Mouse (Mus musculus): ENCODE measurements around the gene Adat3. TPM values are rescaled to one million over a fixed set of nuclear protein-coding genes. Genes with fewer than 3 reads are reported as not detected.

The Adat3 gene
- polyA plus RNA-seq, 1 experiment = 6.2 TPM

GRCm38 (mm10) chr10:80577195-80578130 lies 25.2 kb upstream of the Adat3 start, which contains the start of gene Klf16:
Klf16 (minus strand) TSS chr10:80577321.
- TF ChIP-seq GATA1 (IDR thresholded peaks at IDR 0.05; ENCODE audit: low read length) = no peak
- TF ChIP-seq TAL1 (IDR thresholded peaks at IDR 0.05; ENCODE audit: low read length) = no peak
- Histone ChIP-seq H3K36me3 (ENCODE audit: control insufficient read depth) (peaks cover 48% of the 10 kb centered on the region), H3K4me3 (replicated peaks) (peak within 1 kb of the TSS; percentile 96), H3K27me3 (ENCODE audit: control insufficient read depth) (no peaks in the 10 kb centered on the region), H3K4me1 (ENCODE audit: control insufficient read depth) (peaks cover 85% of the 10 kb centered on the region), H3K9me3 (ENCODE audit: control insufficient read depth, low read length) (no peaks in the 10 kb centered on the region)

- peaks cover 49% of the 10 kb centered on the region for H3K36me3 ChIP-seq (ENCODE audit: control insufficient read depth)
- H3K9me3 ChIP-seq (ENCODE audit: control insufficient read depth, low read length) = no peaks in the 10 kb centered on the region
- H3K27me3 ChIP-seq (ENCODE audit: control insufficient read depth) = no peaks in the 10 kb centered on the region
- H3K4me1 ChIP-seq (ENCODE audit: control insufficient read depth) = peaks cover 79% of the 10 kb centered on the region
- peak overlapping the region; percentile 96 for H3K4me3 ChIP-seq (replicated peaks)
- TF ChIP-seq GATA1 (IDR thresholded peaks at IDR 0.05; ENCODE audit: low read length) (no peak), TAL1 (IDR thresholded peaks at IDR 0.05; ENCODE audit: low read length) (no peak)
Observed at GRCm38 (mm10) chr10:80578131-80578750, 24.4 kb upstream of the Adat3 start.

DNA sequence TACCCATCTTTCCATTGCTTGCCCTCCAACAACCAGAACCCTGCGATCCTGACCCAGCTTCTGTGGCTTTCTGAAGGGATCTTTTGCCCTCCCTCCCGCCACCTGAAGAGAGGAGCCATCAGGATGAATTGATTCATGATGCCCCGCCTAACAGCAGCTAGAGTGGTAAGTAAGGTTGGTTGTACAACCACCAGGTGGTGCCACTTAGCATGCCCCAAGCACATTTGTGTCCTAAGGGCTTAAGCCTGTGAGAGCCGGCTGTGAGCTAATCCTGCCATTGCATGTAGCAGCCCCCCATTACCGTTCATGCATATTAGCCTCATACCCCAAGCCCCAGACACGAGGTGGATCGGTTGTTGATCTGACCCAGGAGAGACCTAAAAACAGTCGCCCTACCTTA lies 23.8 kb upstream of the Adat3 start:
- Histone ChIP-seq H3K36me3 (ENCODE audit: control insufficient read depth) (peaks cover 49% of the 10 kb centered on the region), H3K9me3 (ENCODE audit: control insufficient read depth, low read length) (no peaks in the 10 kb centered on the region), H3K4me1 (ENCODE audit: control insufficient read depth) (peaks cover 79% of the 10 kb centered on the region), H3K27me3 (ENCODE audit: control insufficient read depth) (no peaks in the 10 kb centered on the region), H3K4me3 (replicated peaks) (peak overlapping the region; percentile 96)
- TF ChIP-seq GATA1 (IDR thresholded peaks at IDR 0.05; ENCODE audit: low read length) (no peak), TAL1 (IDR thresholded peaks at IDR 0.05; ENCODE audit: low read length) (no peak)

- no peaks in the 10 kb centered on the region for H3K27me3 ChIP-seq (ENCODE audit: control insufficient read depth)
- no peaks in the 10 kb centered on the region for H3K9me3 ChIP-seq (ENCODE audit: control insufficient read depth, low read length)
- TF ChIP-seq TAL1 (IDR thresholded peaks at IDR 0.05; ENCODE audit: low read length) (no peak), GATA1 (IDR thresholded peaks at IDR 0.05; ENCODE audit: low read length) (no peak)
- H3K4me3 ChIP-seq (replicated peaks) = no peak overlapping the region
- peaks cover 76% of the 10 kb centered on the region for H3K4me1 ChIP-seq (ENCODE audit: control insufficient read depth)
- peaks cover 65% of the 10 kb centered on the region for H3K36me3 ChIP-seq (ENCODE audit: control insufficient read depth)
Observed at GRCm38 (mm10) chr10:80583047-80583446, 19.6 kb upstream of the Adat3 start.

DNA sequence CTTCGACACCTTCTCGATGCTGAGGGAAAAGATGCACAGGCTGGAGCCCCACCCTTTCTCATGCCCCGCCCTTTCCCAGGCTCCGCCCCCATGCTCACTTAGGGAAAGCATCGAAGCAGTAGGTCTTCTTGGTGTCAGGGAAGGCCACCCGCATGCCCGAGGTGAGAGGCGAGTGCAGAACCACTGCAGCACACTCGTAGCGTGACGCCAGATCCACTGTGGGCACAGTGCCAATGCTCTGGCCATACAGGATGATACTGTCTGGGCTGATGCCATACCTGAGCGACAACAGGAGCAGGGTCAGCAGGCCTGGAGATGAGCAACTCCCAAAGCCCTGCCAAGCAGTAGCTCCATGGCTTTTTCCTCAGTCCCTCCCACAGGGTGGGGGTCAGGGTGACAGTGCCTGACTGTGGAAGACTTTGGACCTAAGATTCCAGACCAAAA lies 18.6 kb upstream of the Adat3 start:
- Histone ChIP-seq H3K4me3 (replicated peaks) (no peak overlapping the region), H3K9me3 (ENCODE audit: control insufficient read depth, low read length) (no peaks in the 10 kb centered on the region), H3K4me1 (ENCODE audit: control insufficient read depth) (peaks cover 76% of the 10 kb centered on the region), H3K27me3 (ENCODE audit: control insufficient read depth) (no peaks in the 10 kb centered on the region), H3K36me3 (ENCODE audit: control insufficient read depth) (peaks cover 67% of the 10 kb centered on the region)
- no peak for TF ChIP-seq TAL1 (IDR thresholded peaks at IDR 0.05; ENCODE audit: low read length)
- no peak for TF ChIP-seq GATA1 (IDR thresholded peaks at IDR 0.05; ENCODE audit: low read length)

- Histone ChIP-seq H3K4me1 (ENCODE audit: control insufficient read depth) (peaks cover 77% of the 10 kb centered on the region), H3K4me3 (replicated peaks) (no peak overlapping the region), H3K27me3 (ENCODE audit: control insufficient read depth) (no peaks in the 10 kb centered on the region), H3K9me3 (ENCODE audit: control insufficient read depth, low read length) (no peaks in the 10 kb centered on the region), H3K36me3 (ENCODE audit: control insufficient read depth) (peaks cover 67% of the 10 kb centered on the region)
- TF ChIP-seq TAL1 (IDR thresholded peaks at IDR 0.05; ENCODE audit: low read length) (no peak), GATA1 (IDR thresholded peaks at IDR 0.05; ENCODE audit: low read length) (no peak)
Observed at GRCm38 (mm10) chr10:80584642-80585552, 17.8 kb upstream of the Adat3 start.

GRCm38 (mm10) chr10:80585581-80585980 lies 17.1 kb upstream of the Adat3 start:
- Histone ChIP-seq H3K27me3 (ENCODE audit: control insufficient read depth) (no peaks in the 10 kb centered on the region), H3K9me3 (ENCODE audit: control insufficient read depth, low read length) (no peaks in the 10 kb centered on the region), H3K36me3 (ENCODE audit: control insufficient read depth) (peaks cover 67% of the 10 kb centered on the region), H3K4me1 (ENCODE audit: control insufficient read depth) (peaks cover 75% of the 10 kb centered on the region), H3K4me3 (replicated peaks) (no peak overlapping the region)
- TF ChIP-seq GATA1 (IDR thresholded peaks at IDR 0.05; ENCODE audit: low read length) = no peak
- TF ChIP-seq TAL1 (IDR thresholded peaks at IDR 0.05; ENCODE audit: low read length) = no peak

- no peak overlapping the region for H3K4me3 ChIP-seq (replicated peaks)
- TF ChIP-seq GATA1 (IDR thresholded peaks at IDR 0.05; ENCODE audit: low read length) = no peak
- TF ChIP-seq TAL1 (IDR thresholded peaks at IDR 0.05; ENCODE audit: low read length) = no peak
- H3K27me3 ChIP-seq (ENCODE audit: control insufficient read depth) = no peaks in the 10 kb centered on the region
- peaks cover 77% of the 10 kb centered on the region for H3K4me1 ChIP-seq (ENCODE audit: control insufficient read depth)
- peaks cover 59% of the 10 kb centered on the region for H3K36me3 ChIP-seq (ENCODE audit: control insufficient read depth)
- H3K9me3 ChIP-seq (ENCODE audit: control insufficient read depth, low read length) = no peaks in the 10 kb centered on the region
Observed at GRCm38 (mm10) chr10:80586407-80587304, 16.0 kb upstream of the Adat3 start.

All from erythroblast, embryonic 14.5 days (primary cell).